Mouse (Mus musculus) cortical plate, adult 2 months (tissue): ENCODE results near the gene Fam117a.
"Not testable (repeated sequence)": the region's sequence is repeated elsewhere in the genome, so short reads cannot be mapped to it uniquely, and the experiment has no call there.

Experiments
- CTCF ChIP-seq: fragments of 200-500 bp; IDR thresholded peaks from 2 replicates; pipeline ENCODE4 v1.5.1; 2011; ENCODE audit warnings: mild to moderate bottlenecking, control low read depth, low read length; ENCODE audit not compliant: insufficient read depth; ENCODE audit errors: extremely low read depth
- POLR2A ChIP-seq: fragments of 200-500 bp; IDR thresholded peaks from 2 replicates; pipeline ENCODE4 v1.6.1; 2011; ENCODE audit warnings: mild to moderate bottlenecking, low read length, control low read depth; ENCODE audit not compliant: insufficient read depth; ENCODE audit errors: extremely low read depth

- TF ChIP-seq CTCF, POLR2A: not testable (repeated sequence)
These were observed 69.6 kb downstream of the Fam117a start for GRCm38 (mm10) chr11:95406398-95406797.
